Mouse (Mus musculus): ENCODE measurements around the gene Gm3252. TPM values are rescaled to one million over a fixed set of nuclear protein-coding genes. Genes with fewer than 3 reads are reported as not detected.
"Not testable (repeated sequence)": the region's sequence is repeated elsewhere in the genome, so short reads cannot be mapped to it uniquely, and the experiment has no call there.

Gm3252 gene
- polyA plus RNA-seq (2015; fragmentation: Nextera tagmentation; extraction: Ambion mirVana) = 0.14 TPM in 1 of 2 replicates, not detected in the other

- H3K4me1 ChIP-seq (ENCODE audit: insufficient read depth, low read depth, low read length); H3K9me3 ChIP-seq (ENCODE audit: low read length); H3K27ac ChIP-seq (ENCODE audit: low read length); H3K9ac ChIP-seq (replicated peaks; ENCODE audit: low read depth); H3K36me3 ChIP-seq (ENCODE audit: insufficient read depth, low read length); H3K4me2 ChIP-seq (replicated peaks; ENCODE audit: low read depth, low read length); ATAC-seq; H3K4me3 ChIP-seq (ENCODE audit: low read depth, low read length); H3K27me3 ChIP-seq (replicated peaks; ENCODE audit: insufficient read depth, low read length): not testable (repeated sequence)
- DNase-seq (ENCODE audit: low spot score) = peak; percentile 1
- WGBS = 0% methylated on average over 2 of the region's 47 CpGs
Observed at GRCm38 (mm10) chr14:4726038-4726880, at the start of gene Gm3252. Gene Gm3252, plus strand, starts transcription at chr14:4726775.

GRCm38 (mm10) chr14:4708938-4709337, 17.6 kb upstream of the Gm3252 start, which contains the start of gene Gm7876:
Gene Gm7876, plus strand, starts transcription at chr14:4709238.
- not testable (repeated sequence) for H3K4me2 ChIP-seq (replicated peaks; ENCODE audit: low read depth, low read length); H3K36me3 ChIP-seq (ENCODE audit: insufficient read depth, low read length); H3K9ac ChIP-seq (replicated peaks; ENCODE audit: low read depth); H3K27me3 ChIP-seq (replicated peaks; ENCODE audit: insufficient read depth, low read length); DNase-seq (ENCODE audit: low spot score); ATAC-seq; H3K9me3 ChIP-seq (ENCODE audit: low read length); H3K4me1 ChIP-seq (ENCODE audit: insufficient read depth, low read depth, low read length); H3K27ac ChIP-seq (ENCODE audit: low read length); H3K4me3 ChIP-seq (ENCODE audit: low read depth, low read length)
- 89% methylated on average over 1 of the region's 2 CpGs for WGBS

- WGBS = no CpG with 5 or more reads among the region's 2 CpGs
- H3K9me3 ChIP-seq (ENCODE audit: low read length); ATAC-seq; H3K27me3 ChIP-seq (replicated peaks; ENCODE audit: insufficient read depth, low read length); H3K9ac ChIP-seq (replicated peaks; ENCODE audit: low read depth); DNase-seq (ENCODE audit: low spot score); H3K4me1 ChIP-seq (ENCODE audit: insufficient read depth, low read depth, low read length); H3K27ac ChIP-seq (ENCODE audit: low read length); H3K4me2 ChIP-seq (replicated peaks; ENCODE audit: low read depth, low read length); H3K4me3 ChIP-seq (ENCODE audit: low read depth, low read length); H3K36me3 ChIP-seq (ENCODE audit: insufficient read depth, low read length): not testable (repeated sequence)
Observed at GRCm38 (mm10) chr14:4776037-4776436, 49.5 kb downstream of the Gm3252 start, which contains the start of gene Gm9602. Gene Gm9602, plus strand, starts transcription at chr14:4776337.

Other genes starting within 250 kb of the Gm3252 start
- not detected in 2 replicates for gene Gm3182, start 245.0 kb upstream of the Gm3252 start, polyA plus RNA-seq (2015; fragmentation: Nextera tagmentation; extraction: Ambion mirVana)
- gene Gm3047, start 171.4 kb upstream of the Gm3252 start, polyA plus RNA-seq (2015; fragmentation: Nextera tagmentation; extraction: Ambion mirVana) = not detected in 2 replicates
- gene Gm8159, start 94.4 kb upstream of the Gm3252 start, polyA plus RNA-seq (2015; fragmentation: Nextera tagmentation; extraction: Ambion mirVana) = not detected in 2 replicates
- gene Gm3239, start 62.6 kb upstream of the Gm3252 start, polyA plus RNA-seq (2015; fragmentation: Nextera tagmentation; extraction: Ambion mirVana) = not detected in 2 replicates
- gene Gm7876, start 17.5 kb upstream of the Gm3252 start, polyA plus RNA-seq (2015; fragmentation: Nextera tagmentation; extraction: Ambion mirVana) = not detected in 2 replicates
- gene Gm9602, start 49.6 kb downstream of the Gm3252 start, polyA plus RNA-seq (2015; fragmentation: Nextera tagmentation; extraction: Ambion mirVana) = not detected in 2 replicates
- not detected in 2 replicates for gene Gm3269, start 111.3 kb downstream of the Gm3252 start, polyA plus RNA-seq (2015; fragmentation: Nextera tagmentation; extraction: Ambion mirVana)
- gene Gm3264, start 128.8 kb downstream of the Gm3252 start, polyA plus RNA-seq (2015; fragmentation: Nextera tagmentation; extraction: Ambion mirVana) = 0.23 TPM in 1 of 2 replicates, not detected in the other
- gene Gm3278, start 165.6 kb downstream of the Gm3252 start, polyA plus RNA-seq (2015; fragmentation: Nextera tagmentation; extraction: Ambion mirVana) = not detected in 2 replicates

All from lung, postnatal 0 days (tissue).